Mouse (Mus musculus) limb, embryonic 13.5 days (tissue): ENCODE measurements at regions not wholly inside any gene's neighbourhood (a gene's known extent, or its start where the extent isn't known, plus 50 kb on each side); places are given as distances from the start of the nearest gene placed in this dataset.

Source experiments
- ATAC-seq: fragments of 200-750 bp; cut with Nextera tagmentation; 2 replicates; pipeline ENCODE4 v1.8.0; 2017; ENCODE audit warnings: low read depth, moderate number of reproducible peaks, moderate TSS enrichment; ENCODE audit not compliant: low FRiP score
- H3K27ac ChIP-seq: fragments of 300-500 bp; sonication (generic); 2 replicates; pipeline ENCODE4 v1.5.1; 2015; ENCODE audit warnings: inconsistent platforms, mild to moderate bottlenecking, moderate library complexity
- H3K27me3 ChIP-seq: fragments of 300-500 bp; sonication (generic); 2 replicates; pipeline ENCODE4 v1.6.1; 2015; ENCODE audit warnings: mild to moderate bottlenecking, inconsistent platforms
- H3K36me3 ChIP-seq: fragments of 300-500 bp; sonication (generic); 2 replicates; pipeline ENCODE4 v1.6.1; 2015; ENCODE audit warnings: inconsistent platforms, mild to moderate bottlenecking, moderate library complexity
- H3K4me1 ChIP-seq: fragments of 300-500 bp; sonication (generic); 2 replicates; pipeline ENCODE4 v1.6.1; 2015; ENCODE audit warnings: inconsistent platforms
- H3K4me2 ChIP-seq: fragments of 300-500 bp; sonication (generic); replicated peaks from 2 replicates; pipeline ENCODE4 v1.6.1; 2015; ENCODE audit warnings: inconsistent platforms, mild to moderate bottlenecking, moderate library complexity
- H3K4me3 ChIP-seq: fragments of 300-500 bp; sonication (generic); 2 replicates; pipeline ENCODE4 v1.5.1; 2015; ENCODE audit warnings: moderate library complexity, mild to moderate bottlenecking, inconsistent platforms
- H3K9ac ChIP-seq: fragments of 300-500 bp; sonication (generic); 2 replicates; pipeline ENCODE4 v1.6.1; 2015; ENCODE audit warnings: mild to moderate bottlenecking, inconsistent platforms
- H3K9me3 ChIP-seq: fragments of 300-500 bp; sonication (generic); 2 replicates; pipeline ENCODE4 v1.6.1; 2016; ENCODE audit warnings: inconsistent platforms
- WGBS: fragments of 180-500 bp; shearing (Covaris S2); methylation state at CpG from one replicate; pipeline ENCODE4 v1.1.7; 2015; 5-methylcytosine and 5-hydroxymethylcytosine counted together

DNA sequence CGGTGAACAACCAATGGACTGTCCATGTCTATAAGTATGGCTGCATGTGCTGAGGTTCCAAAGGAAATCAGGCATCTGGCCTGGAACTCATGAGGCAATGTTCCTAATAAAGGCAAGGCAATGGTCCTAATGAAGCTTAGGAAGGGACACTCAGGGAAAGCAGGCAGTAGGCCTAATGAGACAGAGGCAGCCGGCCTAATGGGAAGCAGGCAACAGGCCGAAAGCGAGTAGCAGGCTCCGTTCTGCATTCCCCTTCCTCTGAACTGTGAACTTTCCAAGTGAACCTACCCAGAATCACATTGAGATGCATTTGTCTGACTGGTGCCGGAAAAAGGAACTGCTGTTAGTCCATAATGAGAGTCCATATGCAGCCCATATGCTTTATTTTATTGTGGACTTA lies 923.7 kb downstream of the Adgrl2 start:
- no peaks in the 10 kb centered on the region for H3K4me1 ChIP-seq
- no peak overlapping the region for H3K9ac ChIP-seq
- H3K4me2 ChIP-seq, result no peak overlapping the region
- ATAC-seq, result no peak
- H3K9me3 ChIP-seq, result no peaks in the 10 kb centered on the region
- no peak overlapping the region for H3K27ac ChIP-seq
- no peak overlapping the region for H3K4me3 ChIP-seq
- H3K27me3 ChIP-seq, result no peaks in the 10 kb centered on the region
- no peaks in the 10 kb centered on the region for H3K36me3 ChIP-seq
- 22% methylated on average over 6 of the region's 6 CpGs for WGBS

DNA sequence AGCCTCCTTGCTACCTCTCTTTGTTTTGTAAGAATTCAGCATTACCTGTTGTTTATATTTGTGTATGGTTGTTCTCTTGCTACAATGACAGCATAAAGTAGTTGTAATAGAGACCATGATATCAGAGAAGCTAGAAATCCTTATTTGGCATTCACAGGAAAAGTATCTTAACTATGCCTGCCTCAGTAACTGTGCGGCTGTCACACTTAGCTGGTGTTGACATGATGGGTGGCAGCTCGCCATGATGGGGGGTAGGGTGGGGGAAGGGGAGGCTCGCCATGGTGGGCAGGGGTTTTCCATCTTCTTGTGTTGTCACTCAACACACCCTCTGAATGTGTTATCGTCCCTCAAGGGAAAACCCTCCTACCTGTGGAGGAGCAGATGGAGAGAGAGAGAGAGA lies 934.3 kb downstream of the Adgrl2 start:
- H3K9ac ChIP-seq, result no peak overlapping the region
- no peak overlapping the region for H3K4me3 ChIP-seq
- no peak overlapping the region for H3K4me2 ChIP-seq
- 58% methylated on average over 4 of the region's 4 CpGs for WGBS
- H3K9me3 ChIP-seq, result no peaks in the 10 kb centered on the region
- H3K36me3 ChIP-seq, result no peaks in the 10 kb centered on the region
- H3K27me3 ChIP-seq, result no peaks in the 10 kb centered on the region
- no peak for ATAC-seq
- H3K27ac ChIP-seq, result no peak overlapping the region
- H3K4me1 ChIP-seq, result no peaks in the 10 kb centered on the region

DNA sequence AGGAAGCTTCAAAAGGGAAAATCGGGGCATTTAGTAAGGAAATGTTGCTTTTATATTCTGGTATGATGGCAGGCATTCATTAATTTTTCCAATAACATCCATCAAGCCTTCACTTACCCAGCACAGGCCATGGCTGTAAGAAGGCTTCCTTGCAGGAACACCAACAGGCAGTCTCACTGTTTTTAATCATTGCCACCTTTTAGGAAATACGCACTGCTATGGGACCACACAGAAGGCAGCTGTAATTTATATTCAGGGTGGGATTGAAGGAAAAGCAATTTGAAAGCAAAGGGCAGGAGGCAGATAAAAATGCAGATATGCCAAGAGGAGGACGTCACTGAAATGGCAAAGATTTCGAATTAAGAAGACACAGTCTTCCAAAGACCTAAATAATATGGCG lies 937.8 kb downstream of the Adgrl2 start:
- WGBS, result 41% methylated on average over 5 of the region's 5 CpGs
- Histone ChIP-seq H3K27me3 (no peaks in the 10 kb centered on the region), H3K36me3 (no peaks in the 10 kb centered on the region), H3K4me3 (no peak overlapping the region), H3K4me1 (no peaks in the 10 kb centered on the region), H3K4me2 (no peak overlapping the region), H3K9ac (no peak overlapping the region), H3K9me3 (no peaks in the 10 kb centered on the region), H3K27ac (no peak overlapping the region)
- ATAC-seq, result no peak

- no peak overlapping the region for H3K4me2 ChIP-seq
- H3K9ac ChIP-seq, result no peak overlapping the region
- H3K27me3 ChIP-seq, result no peaks in the 10 kb centered on the region
- H3K4me1 ChIP-seq, result no peaks in the 10 kb centered on the region
- 85% methylated on average over 2 of the region's 2 CpGs for WGBS
- no peaks in the 10 kb centered on the region for H3K36me3 ChIP-seq
- no peak overlapping the region for H3K4me3 ChIP-seq
- no peak for ATAC-seq
- no peak overlapping the region for H3K27ac ChIP-seq
- H3K9me3 ChIP-seq, result no peaks in the 10 kb centered on the region
Observed at GRCm38 (mm10) chr3:148048247-148048646, 942.1 kb downstream of the Adgrl2 start.

GRCm38 (mm10) chr3:148032532-148032931 lies 957.8 kb downstream of the Adgrl2 start:
- Histone ChIP-seq H3K4me3 (no peak overlapping the region), H3K9me3 (no peaks in the 10 kb centered on the region), H3K27ac (no peak overlapping the region), H3K9ac (no peak overlapping the region), H3K4me2 (no peak overlapping the region; the same call in 1 of the 2 replicates), H3K4me1 (no peaks in the 10 kb centered on the region), H3K27me3 (no peaks in the 10 kb centered on the region), H3K36me3 (no peaks in the 10 kb centered on the region)
- ATAC-seq, result no peak
- WGBS, result 40% methylated on average over 6 of the region's 6 CpGs

- 55% methylated on average over 5 of the region's 5 CpGs for WGBS
- H3K4me2 ChIP-seq, result no peak overlapping the region
- ATAC-seq, result no peak
Observed at GRCm38 (mm10) chr3:148005831-148006230, 984.5 kb downstream of the Adgrl2 start.

DNA sequence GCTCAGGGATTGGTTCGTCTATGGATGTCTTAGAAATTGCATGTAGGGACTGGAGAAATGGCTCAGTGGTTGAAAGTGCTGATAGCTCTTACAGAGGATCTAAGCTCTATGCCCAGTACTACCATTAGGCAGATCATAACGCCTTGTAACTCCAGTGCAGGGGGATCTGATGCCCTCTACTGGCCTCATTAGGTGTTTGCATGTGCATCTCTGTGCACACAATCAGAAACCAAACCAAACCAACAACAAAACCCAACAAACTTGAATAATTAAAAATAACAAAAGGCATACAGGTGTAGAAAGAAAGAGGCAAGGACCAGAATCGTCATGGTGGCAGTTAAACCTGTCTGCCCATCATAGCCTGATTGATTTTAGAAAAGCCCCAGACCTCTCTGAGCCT lies 986.3 kb downstream of the Adgrl2 start:
- 55% methylated on average over 3 of the region's 3 CpGs for WGBS
- Histone ChIP-seq H3K36me3 (no peaks in the 10 kb centered on the region), H3K4me3 (no peak overlapping the region), H3K4me1 (peaks cover 25% of the 10 kb centered on the region), H3K4me2 (no peak overlapping the region), H3K9me3 (no peaks in the 10 kb centered on the region), H3K9ac (no peak overlapping the region), H3K27me3 (no peaks in the 10 kb centered on the region), H3K27ac (no peak overlapping the region)
- no peak for ATAC-seq

More at GRCm38 (mm10) chr3:148005831-148006230, 984.5 kb downstream of the Adgrl2 start:
- no peak overlapping the region for H3K9ac ChIP-seq
- H3K4me1 ChIP-seq, result peaks cover 17% of the 10 kb centered on the region
- H3K36me3 ChIP-seq, result no peaks in the 10 kb centered on the region
- H3K27me3 ChIP-seq, result no peaks in the 10 kb centered on the region
- no peak overlapping the region for H3K4me3 ChIP-seq
- H3K9me3 ChIP-seq, result no peaks in the 10 kb centered on the region
- no peak overlapping the region for H3K27ac ChIP-seq

DNA sequence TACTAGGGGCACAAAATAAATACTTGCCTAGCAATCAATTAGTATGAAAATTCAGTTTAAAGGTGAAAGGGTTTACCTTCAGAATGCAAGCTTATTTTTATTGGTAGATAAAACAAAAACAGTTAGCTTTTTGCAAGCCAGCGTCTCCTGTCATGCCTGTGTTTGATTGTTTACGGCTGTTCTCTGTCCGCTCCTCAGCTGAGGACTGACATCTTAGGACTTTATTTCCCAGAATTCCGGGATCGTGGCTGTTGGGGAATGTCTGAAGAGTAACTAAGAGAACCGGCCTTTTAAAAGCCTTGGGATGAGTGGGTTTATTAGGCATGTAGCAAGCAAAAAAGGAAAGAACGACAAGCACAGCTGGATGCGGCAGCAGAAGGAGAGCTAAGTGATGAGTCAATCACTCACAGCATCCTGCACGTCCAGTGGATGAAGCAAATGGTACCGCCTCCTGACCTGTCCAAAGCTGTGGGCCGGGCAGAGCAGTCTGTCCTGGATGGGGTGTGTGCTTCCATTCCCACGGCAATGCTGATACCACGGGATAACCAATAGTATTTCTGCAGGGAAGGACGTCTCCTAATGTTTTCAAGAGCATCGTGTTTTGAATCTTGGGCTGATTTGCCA lies 990.9 kb downstream of the Adgrl2 start:
- Histone ChIP-seq H3K9ac (no peak overlapping the region), H3K4me2 (0 out of 2 replicates have a peak overlapping the region, but pooled peaks have one; percentile 9), H3K9me3 (no peaks in the 10 kb centered on the region), H3K27ac (no peak overlapping the region), H3K36me3 (no peaks in the 10 kb centered on the region), H3K4me3 (no peak overlapping the region), H3K4me1 (peaks cover 13% of the 10 kb centered on the region), H3K27me3 (no peaks in the 10 kb centered on the region)
- ATAC-seq, result no peak
- WGBS, result 56% methylated on average over 15 of the region's 15 CpGs

DNA sequence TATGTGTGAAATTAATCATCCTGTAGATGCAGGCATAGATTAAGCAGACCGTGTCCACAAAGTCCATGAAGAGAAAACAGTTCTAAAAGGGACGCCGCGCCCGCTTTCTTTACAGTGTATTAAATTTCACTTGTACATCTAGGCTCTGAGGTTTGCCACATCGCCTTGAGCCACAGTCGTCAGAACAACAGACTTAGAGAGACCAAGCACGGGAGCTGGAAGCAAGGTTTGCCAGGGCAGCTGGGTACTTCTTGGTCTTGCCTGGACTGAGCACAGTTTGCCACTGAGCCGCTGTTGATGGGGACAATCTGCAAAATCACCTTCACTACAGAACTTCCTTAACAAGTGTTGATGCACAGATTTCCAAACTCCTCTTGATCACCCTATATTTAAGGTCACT lies 998.6 kb downstream of the Adgrl2 start:
- WGBS, result 42% methylated on average over 9 of the region's 9 CpGs
- no peak overlapping the region for H3K9ac ChIP-seq

DNA sequence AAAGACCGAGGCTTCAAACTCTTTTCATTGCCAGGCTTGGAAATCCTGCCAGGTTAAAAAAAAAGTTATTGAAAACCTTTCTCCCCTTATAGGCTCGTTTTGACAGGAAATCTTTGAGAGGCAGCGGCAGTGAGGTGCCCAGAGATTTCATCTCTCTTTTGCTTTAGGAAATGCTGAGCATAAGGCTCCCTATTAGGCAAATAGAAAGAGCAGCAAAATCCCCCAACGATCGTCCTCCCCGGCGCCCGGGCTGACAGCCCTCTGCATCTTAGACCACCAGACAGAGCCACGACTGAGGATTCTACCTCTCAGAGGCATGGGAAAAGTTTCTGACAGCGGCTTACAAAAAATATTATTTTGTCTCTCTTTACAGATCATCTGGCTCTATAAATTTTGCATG lies 999.5 kb downstream of the Adgrl2 start:
- H3K4me2 ChIP-seq, result peak overlapping the region; percentile 58

More for the DNA sequence above, 998.6 kb downstream of the Adgrl2 start:
- H3K9me3 ChIP-seq, result no peaks in the 10 kb centered on the region
- H3K4me2 ChIP-seq, result peak overlapping the region; percentile 44
- no peak overlapping the region for H3K4me3 ChIP-seq
- no peak overlapping the region for H3K27ac ChIP-seq
- no peaks in the 10 kb centered on the region for H3K36me3 ChIP-seq
- H3K27me3 ChIP-seq, result no peaks in the 10 kb centered on the region
- no peak for ATAC-seq
- H3K4me1 ChIP-seq, result peaks cover 22% of the 10 kb centered on the region

GRCm38 (mm10) chr3:147982831-147983230 lies 1007.5 kb downstream of the Adgrl2 start:
- H3K4me1 ChIP-seq, result no peaks in the 10 kb centered on the region
- no peaks in the 10 kb centered on the region for H3K27me3 ChIP-seq
- H3K27ac ChIP-seq, result no peak overlapping the region
- H3K36me3 ChIP-seq, result no peaks in the 10 kb centered on the region
- H3K9me3 ChIP-seq, result no peaks in the 10 kb centered on the region
- no peak for ATAC-seq
- 79% methylated on average over 5 of the region's 5 CpGs for WGBS
- H3K4me2 ChIP-seq, result no peak overlapping the region
- no peak overlapping the region for H3K4me3 ChIP-seq
- no peak overlapping the region for H3K9ac ChIP-seq

More for the DNA sequence above, 999.5 kb downstream of the Adgrl2 start:
- Histone ChIP-seq H3K4me3 (peak overlapping the region; percentile 24), H3K4me1 (peaks cover 22% of the 10 kb centered on the region), H3K9ac (peak overlapping the region; percentile 52), H3K27ac (0 out of 2 replicates have a peak overlapping the region, but pooled peaks have one; percentile 11), H3K9me3 (no peaks in the 10 kb centered on the region), H3K27me3 (no peaks in the 10 kb centered on the region), H3K36me3 (no peaks in the 10 kb centered on the region)
- 30% methylated on average over 10 of the region's 10 CpGs for WGBS
- no peak for ATAC-seq

- Histone ChIP-seq H3K9me3 (no peaks in the 10 kb centered on the region), H3K9ac (no peak overlapping the region), H3K4me2 (no peak overlapping the region), H3K36me3 (no peaks in the 10 kb centered on the region), H3K4me3 (no peak overlapping the region), H3K27me3 (no peaks in the 10 kb centered on the region), H3K27ac (no peak overlapping the region), H3K4me1 (no peaks in the 10 kb centered on the region)
- no peak for ATAC-seq
- WGBS, result 72% methylated on average over 4 of the region's 4 CpGs
Observed at GRCm38 (mm10) chr3:147981621-147982020, 1008.7 kb downstream of the Adgrl2 start.

GRCm38 (mm10) chr3:147976579-147976978 lies 1013.8 kb downstream of the Adgrl2 start:
- H3K27me3 ChIP-seq, result no peaks in the 10 kb centered on the region
- no peak for ATAC-seq
- H3K9ac ChIP-seq, result no peak overlapping the region
- no peaks in the 10 kb centered on the region for H3K36me3 ChIP-seq
- 75% methylated on average over 3 of the region's 3 CpGs for WGBS
- no peaks in the 10 kb centered on the region for H3K4me1 ChIP-seq
- H3K4me2 ChIP-seq, result no peak overlapping the region
- H3K27ac ChIP-seq, result no peak overlapping the region
- H3K9me3 ChIP-seq, result no peaks in the 10 kb centered on the region
- H3K4me3 ChIP-seq, result no peak overlapping the region
